Mouse (Mus musculus) thymus, adult 2 months (tissue): ENCODE measurements at regions not wholly inside any gene's neighbourhood (a gene's known extent, or its start where the extent isn't known, plus 50 kb on each side); places are given as distances from the start of the nearest gene placed in this dataset.

Source experiments
- CTCF ChIP-seq: fragments of 200-500 bp; IDR thresholded peaks from 2 replicates; pipeline ENCODE4 v1.5.1; 2012; ENCODE audit warnings: mild to moderate bottlenecking, control low read depth, low read length, moderate library complexity, borderline replicate concordance; ENCODE audit not compliant: control insufficient read depth, poor library complexity, insufficient read depth; ENCODE audit errors: extremely low read depth
- POLR2A ChIP-seq: fragments of 200-500 bp; IDR thresholded peaks from 2 replicates; pipeline ENCODE4 v1.6.1; 2012; ENCODE audit warnings: mild to moderate bottlenecking, low read length, control low read depth, moderate library complexity; ENCODE audit not compliant: control insufficient read depth, poor library complexity, insufficient read depth; ENCODE audit errors: extremely low read depth

DNA sequence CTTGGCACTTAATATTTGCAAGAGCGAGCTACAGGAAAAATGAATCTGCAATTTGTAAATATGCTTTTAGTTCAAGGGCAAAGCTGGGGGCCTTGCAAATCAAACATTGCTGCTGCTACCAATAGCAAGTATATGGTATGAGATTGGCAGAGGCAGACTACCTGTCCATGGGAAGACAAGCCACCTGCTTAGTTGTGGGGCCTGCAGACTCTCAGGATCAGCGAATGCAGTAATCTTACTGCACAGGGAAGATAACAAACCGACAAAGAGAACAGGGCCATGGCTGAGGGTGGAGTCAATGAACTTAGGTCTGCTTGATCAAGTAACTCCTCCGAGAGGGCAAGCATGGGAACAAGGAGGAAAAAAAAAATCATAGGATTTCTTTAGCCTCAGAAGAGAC is 257.2 kb upstream of the Ppargc1a start:
- TF ChIP-seq CTCF = no peak
- TF ChIP-seq POLR2A = no peak
